Mouse (Mus musculus) hindlimb bud, embryonic 11.5 days (tissue): ENCODE data around the gene Mcrip2.

Experiments used
- DNase-seq: peaks from one replicate; pipeline ENCODE4 v3.0.0-alpha.2; 2012; ENCODE audit warnings: low read depth, low spot score; ENCODE audit errors: extremely low spot score

Mcrip2 gene

GRCm38 (mm10) chr17:25818851-25819780 is 49.4 kb downstream of the Mcrip2 start:
- DNase-seq, result no peak

- DNase-seq, result no peak
Measured at GRCm38 (mm10) chr17:25817662-25818061, 50.9 kb downstream of the Mcrip2 start.
